Mouse (Mus musculus) myocyte (in vitro differentiated cells): ENCODE measurements around the gene Acot6. TPM values are rescaled to one million over a fixed set of nuclear protein-coding genes. Genes with fewer than 3 reads are reported as not detected.

Experiments
- H3K27me3 ChIP-seq: one replicate; pipeline ENCODE4 v1.6.1; 2011; ENCODE audit not compliant: control insufficient read depth, insufficient read depth, insufficient read length
- H3K36me3 ChIP-seq: one replicate; pipeline ENCODE4 v1.6.1; 2011; ENCODE audit not compliant: control insufficient read depth, insufficient read depth
- H3K4me2 ChIP-seq: one replicate; pipeline ENCODE4 v1.6.1; 2011; ENCODE audit warnings: low read depth, control low read depth
- H3K4me3 ChIP-seq: one replicate; pipeline ENCODE4 v1.5.1; 2011; ENCODE audit warnings: mild to moderate bottlenecking, control low read depth, moderate library complexity
- H3K79me2 ChIP-seq: one replicate; pipeline ENCODE4 v1.6.1; 2011; ENCODE audit not compliant: control insufficient read depth, insufficient read depth
- H3ac ChIP-seq: one replicate; pipeline ENCODE4 v1.6.1; 2011; ENCODE audit not compliant: control insufficient read depth, insufficient read length
- CEBPB ChIP-seq: IDR thresholded peaks from 2 replicates; pipeline ENCODE4 v1.6.1; 2011; ENCODE audit warnings: mild to moderate bottlenecking, moderate library complexity; ENCODE audit not compliant: poor library complexity, insufficient read depth, severe bottlenecking
- E2F4 ChIP-seq: IDR thresholded peaks from one replicate; pipeline ENCODE4 v1.6.1; 2011; ENCODE audit warnings: mild to moderate bottlenecking, control low read depth, moderate library complexity; ENCODE audit not compliant: insufficient read depth
- MAX ChIP-seq: IDR thresholded peaks from one replicate; pipeline ENCODE4 v1.6.1; 2011; ENCODE audit warnings: low read depth, mild to moderate bottlenecking, control low read depth
- MYOD1 ChIP-seq, 3 experiments: IDR thresholded peaks; one replicate each; pipeline ENCODE4 v1.6.1; 2011; ENCODE audit warnings: control low read depth in 2 of 3, low read depth in 2 of 3, mild to moderate bottlenecking in 2 of 3, moderate library complexity in 1 of 3; ENCODE audit not compliant: insufficient read length in 2 of 3, control insufficient read depth in 1 of 3
- MYOG ChIP-seq, 3 experiments: IDR thresholded peaks; one replicate each; pipeline ENCODE4 v1.6.1; 2011; ENCODE audit warnings: control low read depth in 2 of 3, low read depth in 2 of 3, mild to moderate bottlenecking in 2 of 3; ENCODE audit not compliant: insufficient read length in 2 of 3, control insufficient read depth in 1 of 3, insufficient read depth in 1 of 3
- POLR2A ChIP-seq: IDR thresholded peaks from one replicate; pipeline ENCODE4 v1.6.1; 2011; ENCODE audit warnings: low read depth, mild to moderate bottlenecking, control low read depth, moderate library complexity; ENCODE audit not compliant: insufficient read length
- POLR2AphosphoS2 ChIP-seq: IDR thresholded peaks from one replicate; pipeline ENCODE4 v1.6.1; 2011; ENCODE audit warnings: low read depth, control low read depth; ENCODE audit not compliant: insufficient read length
- REST ChIP-seq: IDR thresholded peaks from one replicate; pipeline ENCODE4 v1.6.1; 2011; ENCODE audit warnings: mild to moderate bottlenecking, control low read depth, moderate library complexity; ENCODE audit not compliant: insufficient read depth, insufficient read length
- SRF ChIP-seq: IDR thresholded peaks from one replicate; pipeline ENCODE4 v1.6.1; 2011; ENCODE audit warnings: low read depth; ENCODE audit not compliant: control insufficient read depth, insufficient read length
- TCF12 ChIP-seq: IDR thresholded peaks from one replicate; pipeline ENCODE4 v1.6.1; 2011; ENCODE audit warnings: mild to moderate bottlenecking, control low read depth; ENCODE audit not compliant: poor library complexity, insufficient read depth, severe bottlenecking
- TCF3 ChIP-seq: IDR thresholded peaks from one replicate; pipeline ENCODE4 v1.6.1; 2011; ENCODE audit warnings: low read depth, control low read depth; ENCODE audit not compliant: insufficient read length
- USF1 ChIP-seq: IDR thresholded peaks from one replicate; pipeline ENCODE4 v1.6.1; 2011; ENCODE audit warnings: low read depth, mild to moderate bottlenecking, control low read depth, moderate library complexity
- polyA plus RNA-seq: library from polyadenylated mRNA; unstranded; fragments of >200 nt; fragmentation: generic; extraction: Trizol; gene quantifications from one replicate; pipeline ENCODE4 v1.2.1, GENCODE M21; 2012; ENCODE audit warnings: missing spikeins

The Acot6 gene
- polyA plus RNA-seq, 1 experiment: 1.2 TPM

DNA sequence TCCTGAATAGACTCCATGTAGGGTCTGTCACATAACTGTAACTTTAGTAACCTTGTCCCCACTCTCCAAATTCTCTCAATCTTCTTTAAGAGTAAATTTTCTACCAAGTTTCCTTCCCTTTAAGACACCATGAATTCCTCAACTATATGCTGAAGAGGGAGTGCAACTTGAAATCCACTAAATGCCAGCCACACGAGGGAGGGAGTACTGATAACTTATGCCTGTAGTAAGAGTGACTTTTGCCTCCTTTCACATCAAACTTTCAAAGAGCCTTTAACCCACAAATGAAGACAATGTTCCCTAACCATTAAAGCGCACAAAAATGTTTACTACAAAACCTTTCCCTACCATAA lies 1.0 kb downstream of the Acot6 start:
- Histone ChIP-seq H3K4me3 (no peak overlapping the region), H3K36me3 (no peaks in the 10 kb centered on the region)
- TF ChIP-seq MYOG (IDR thresholded peaks at IDR 0.05; ENCODE audit: control insufficient read depth in 1 of 3, insufficient read depth in 1 of 3, insufficient read length in 2 of 3, low read depth in 2 of 3): no peak
- TF ChIP-seq TCF3: no peak
- no peak for TF ChIP-seq MYOD1 (IDR thresholded peaks at IDR 0.05; ENCODE audit: control insufficient read depth in 1 of 3, insufficient read length in 2 of 3, low read depth in 2 of 3)
- TF ChIP-seq USF1: no peak
- no peak for TF ChIP-seq SRF
- TF ChIP-seq POLR2AphosphoS2: no peak
- no peak for TF ChIP-seq E2F4
- TF ChIP-seq TCF12: no peak
- TF ChIP-seq REST: no peak
- TF ChIP-seq POLR2A: no peak
- no peak for TF ChIP-seq CEBPB
- TF ChIP-seq MAX: no peak

DNA sequence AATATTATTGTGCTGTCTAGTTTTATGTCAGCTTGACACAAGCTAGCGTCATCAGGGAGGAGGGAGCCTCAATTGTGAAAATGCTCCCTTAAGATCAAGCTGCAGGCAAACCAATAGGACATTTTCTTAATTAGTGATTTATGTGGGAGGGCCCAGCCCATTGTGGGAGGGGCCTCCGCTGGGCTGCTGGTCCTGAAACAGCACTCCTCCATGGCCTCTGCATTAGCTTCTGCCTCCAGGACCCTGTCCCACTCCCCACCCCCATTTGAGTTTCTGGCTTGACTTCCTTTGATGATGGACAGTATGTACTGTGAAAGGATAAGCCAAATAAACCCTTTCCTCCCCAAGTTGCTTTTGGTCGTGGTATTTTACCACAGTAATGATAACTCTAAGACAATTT lies 6.6 kb downstream of the Acot6 start:
- no peak for TF ChIP-seq POLR2A
- no peak for TF ChIP-seq SRF
- no peak for TF ChIP-seq TCF12
- TF ChIP-seq E2F4: no peak
- no peak for TF ChIP-seq MYOG (IDR thresholded peaks at IDR 0.05; ENCODE audit: control insufficient read depth in 1 of 3, insufficient read depth in 1 of 3, insufficient read length in 2 of 3, low read depth in 2 of 3)
- TF ChIP-seq CEBPB: no peak
- no peak for TF ChIP-seq MAX
- TF ChIP-seq REST: no peak
- TF ChIP-seq MYOD1 (IDR thresholded peaks at IDR 0.05; ENCODE audit: control insufficient read depth in 1 of 3, insufficient read length in 2 of 3, low read depth in 2 of 3): no peak
- no peak for TF ChIP-seq TCF3
- Histone ChIP-seq H3K27me3 (no peaks in the 10 kb centered on the region), H3ac (no peak overlapping the region), H3K4me3 (no peak overlapping the region), H3K79me2 (no peaks in the 10 kb centered on the region), H3K36me3 (no peaks in the 10 kb centered on the region), H3K4me2 (no peak overlapping the region)

More for the DNA sequence above, 1.0 kb downstream of the Acot6 start:
- Histone ChIP-seq H3K4me2 (peak overlapping the region; percentile 61), H3K79me2 (no peaks in the 10 kb centered on the region), H3K27me3 (no peaks in the 10 kb centered on the region), H3ac (peak overlapping the region; percentile 22)

DNA sequence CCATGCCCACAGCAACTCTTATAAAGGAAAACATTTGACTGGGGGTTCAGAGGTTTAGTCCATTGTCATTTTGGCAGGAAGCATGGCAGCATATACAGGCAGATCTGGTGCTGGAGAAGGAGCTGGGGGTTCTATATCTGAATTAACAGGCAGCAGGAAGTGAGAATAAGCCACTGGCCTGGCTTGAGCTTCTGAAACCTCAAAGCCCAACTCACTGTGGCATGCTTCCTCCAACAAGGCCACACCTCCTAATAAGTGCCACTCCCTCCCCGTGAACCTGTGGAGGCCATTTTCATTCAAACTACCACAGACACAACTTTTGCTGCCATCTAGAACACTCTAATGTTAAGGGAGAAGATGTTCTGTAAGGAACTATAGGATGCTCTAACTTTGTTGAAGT lies 7.2 kb downstream of the Acot6 start:
- no peaks in the 10 kb centered on the region for H3K27me3 ChIP-seq
- no peak overlapping the region for H3K4me3 ChIP-seq
- no peak for TF ChIP-seq MYOG (IDR thresholded peaks at IDR 0.05; ENCODE audit: control insufficient read depth in 1 of 3, insufficient read depth in 1 of 3, insufficient read length in 2 of 3, low read depth in 2 of 3)
- TF ChIP-seq POLR2AphosphoS2: no peak
- TF ChIP-seq USF1: no peak
- no peak for TF ChIP-seq SRF
- no peak for TF ChIP-seq MYOD1 (IDR thresholded peaks at IDR 0.05; ENCODE audit: control insufficient read depth in 1 of 3, insufficient read length in 2 of 3, low read depth in 2 of 3)
- TF ChIP-seq REST: no peak
- no peak for TF ChIP-seq TCF3
- no peak for TF ChIP-seq TCF12
- TF ChIP-seq E2F4: no peak
- no peak for TF ChIP-seq CEBPB
- no peak for TF ChIP-seq POLR2A
- no peak for TF ChIP-seq MAX

DNA sequence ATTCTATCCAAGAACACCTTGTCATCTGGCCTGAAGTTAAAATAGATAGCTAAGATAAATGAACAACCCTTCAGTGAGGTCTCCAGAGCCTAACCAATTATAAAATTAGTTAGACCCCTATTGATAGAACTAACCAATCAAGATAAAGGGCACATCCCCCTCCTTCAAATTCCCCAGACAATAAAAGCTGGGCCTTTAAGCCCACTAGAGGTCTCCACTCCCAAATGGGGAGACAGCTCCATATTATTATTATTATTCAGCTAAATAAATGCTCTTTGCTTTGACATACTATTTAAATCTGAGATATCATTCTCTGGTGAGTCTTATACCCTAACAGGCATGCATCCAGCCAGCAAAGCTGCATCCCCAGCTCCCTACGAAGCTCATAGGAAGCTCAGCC lies 9.5 kb downstream of the Acot6 start:
- TF ChIP-seq E2F4 (no peak), MAX (no peak), MYOD1 (IDR thresholded peaks at IDR 0.05; ENCODE audit: control insufficient read depth in 1 of 3, insufficient read length in 2 of 3, low read depth in 2 of 3) (no peak), POLR2A (no peak), POLR2AphosphoS2 (no peak), USF1 (no peak)
- no peaks in the 10 kb centered on the region for H3K27me3 ChIP-seq
- H3K4me3 ChIP-seq: no peak overlapping the region
- no peak overlapping the region for H3K4me2 ChIP-seq
- H3K36me3 ChIP-seq: no peaks in the 10 kb centered on the region
- no peak overlapping the region for H3ac ChIP-seq
- H3K79me2 ChIP-seq: peaks cover 4% of the 10 kb centered on the region

More for the DNA sequence above, 7.2 kb downstream of the Acot6 start:
- H3K4me2 ChIP-seq: no peak overlapping the region
- H3ac ChIP-seq: no peak overlapping the region
- no peaks in the 10 kb centered on the region for H3K79me2 ChIP-seq
- H3K36me3 ChIP-seq: no peaks in the 10 kb centered on the region

DNA sequence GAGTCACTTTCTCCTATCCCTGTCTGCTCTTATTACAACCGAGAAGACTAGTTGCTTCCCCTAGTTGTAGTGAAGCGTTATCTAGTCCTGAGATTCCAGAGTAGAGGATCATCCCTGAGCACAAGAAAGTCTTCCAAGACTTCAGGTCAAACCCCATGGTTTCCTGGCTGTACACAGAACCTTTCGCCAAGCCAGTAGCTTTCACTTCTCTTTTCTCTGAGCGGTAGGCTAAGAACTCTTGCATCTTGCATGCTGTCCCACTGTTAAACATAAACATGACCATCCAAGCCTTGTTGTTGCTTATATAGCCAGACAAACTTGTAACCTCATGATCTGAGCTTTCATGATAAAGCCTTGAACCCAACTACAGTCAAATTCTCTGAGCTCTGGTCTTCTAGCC lies 10.4 kb downstream of the Acot6 start:
- H3K4me3 ChIP-seq: no peak overlapping the region
- no peaks in the 10 kb centered on the region for H3K27me3 ChIP-seq
- no peak overlapping the region for H3K4me2 ChIP-seq
- no peaks in the 10 kb centered on the region for H3K36me3 ChIP-seq
- H3K79me2 ChIP-seq: peaks cover 13% of the 10 kb centered on the region
- H3ac ChIP-seq: no peak overlapping the region
- TF ChIP-seq TCF3 (no peak), REST (no peak), SRF (no peak), USF1 (no peak), POLR2A (no peak), CEBPB (no peak), TCF12 (no peak), MYOD1 (IDR thresholded peaks at IDR 0.05; ENCODE audit: control insufficient read depth in 1 of 3, insufficient read length in 2 of 3, low read depth in 2 of 3) (no peak), MYOG (IDR thresholded peaks at IDR 0.05; ENCODE audit: control insufficient read depth in 1 of 3, insufficient read depth in 1 of 3, insufficient read length in 2 of 3, low read depth in 2 of 3) (no peak)
